Mouse (Mus musculus): ENCODE results near the gene Vtn. TPM values are rescaled to one million over a fixed set of nuclear protein-coding genes. Genes with fewer than 3 reads are reported as not detected.
A peak's percentile ranks its signal among the peaks of the same experiment; 100 is the strongest.

Gene Vtn
- polyA plus RNA-seq, 1 experiment from 2014 or later = 134 TPM

DNA sequence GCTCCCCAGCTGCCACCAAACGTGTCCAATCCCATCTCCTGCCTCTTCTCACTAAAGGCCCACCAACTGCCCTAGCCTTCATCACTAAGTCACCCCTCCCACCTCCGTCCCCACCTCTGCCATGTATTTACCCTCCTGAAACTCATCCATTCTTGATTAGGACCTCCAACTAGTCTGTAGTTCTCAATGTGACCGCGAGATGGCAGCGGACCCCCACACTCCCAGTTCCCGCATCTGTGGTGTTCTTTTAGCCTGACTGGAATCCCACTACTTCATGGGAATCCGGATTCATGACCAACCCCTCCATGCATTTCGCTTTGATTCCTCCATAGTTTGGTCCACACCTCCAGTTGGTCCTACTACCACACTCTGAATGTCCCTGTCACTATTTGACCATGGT is 10.7 kb upstream of the Vtn start:
- peaks cover 60% of the 10 kb centered on the region for H3K36me3 ChIP-seq (ENCODE audit: control insufficient read depth, insufficient read depth, low read length)
- H3K9ac ChIP-seq (replicated peaks; ENCODE audit: low read length) = no peak overlapping the region
- ATAC-seq (ENCODE audit: low FRiP score, low TSS enrichment) = no peak
- 5% methylated on average over 8 of the region's 8 CpGs for WGBS
- no peak overlapping the region for H3K4me2 ChIP-seq (ENCODE audit: low read length)
- H3K27me3 ChIP-seq (ENCODE audit: control insufficient read depth, insufficient read depth, low read length) = peaks cover 18% of the 10 kb centered on the region; the same call in 1 of the 2 replicates
- peak; percentile 87 for DNase-seq
- no peak overlapping the region for H3K4me3 ChIP-seq (replicated peaks; ENCODE audit: low read depth, low read length)
- H3K4me1 ChIP-seq (ENCODE audit: control insufficient read depth, insufficient read depth, low read length) = peaks cover 7% of the 10 kb centered on the region; the same call in 1 of the 2 replicates
- no peak overlapping the region for H3K27ac ChIP-seq (replicated peaks; ENCODE audit: low read depth, low read length)
- no peaks in the 10 kb centered on the region for H3K9me3 ChIP-seq (ENCODE audit: control insufficient read depth, low read length)

DNA sequence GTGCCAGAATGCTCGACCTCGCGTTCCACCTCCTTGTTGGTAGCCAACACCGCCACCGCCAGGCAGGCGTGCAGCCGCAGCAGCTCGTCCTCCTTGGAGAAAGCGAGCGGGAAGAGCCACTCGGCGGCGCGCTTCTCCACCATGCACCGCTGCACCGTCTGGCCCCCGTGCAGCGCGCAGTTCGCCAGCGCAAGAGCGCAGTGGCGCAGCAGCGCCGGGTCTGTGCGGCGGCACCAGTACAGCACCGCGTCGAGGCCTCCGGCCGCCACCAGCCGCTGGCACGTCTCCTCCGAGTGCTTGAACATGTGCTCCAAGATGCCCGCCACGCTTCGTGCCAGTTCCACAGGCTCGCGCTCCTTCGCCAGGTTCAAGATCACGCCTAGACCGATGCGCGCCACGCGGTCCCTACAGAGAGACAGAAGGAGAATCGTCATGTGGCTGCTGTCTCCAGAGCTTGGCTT is 8.1 kb upstream of the Vtn start:
- DNase-seq (peak; percentile 80), ATAC-seq (ENCODE audit: low FRiP score, low TSS enrichment) (peak; percentile 34; the same call in 1 of the 2 replicates)
- H3K4me1 ChIP-seq (ENCODE audit: control insufficient read depth, insufficient read depth, low read length) = peaks cover 26% of the 10 kb centered on the region
- peaks cover 18% of the 10 kb centered on the region; the same call in 1 of the 2 replicates for H3K27me3 ChIP-seq (ENCODE audit: control insufficient read depth, insufficient read depth, low read length)
- peak overlapping the region; percentile 24 for H3K4me3 ChIP-seq (replicated peaks; ENCODE audit: low read depth, low read length)
- H3K9ac ChIP-seq (replicated peaks; ENCODE audit: low read length) = peak overlapping the region; percentile 37; the same call in 1 of the 2 replicates
- 8% methylated on average over 48 of the region's 48 CpGs for WGBS
- peaks cover 39% of the 10 kb centered on the region for H3K36me3 ChIP-seq (ENCODE audit: control insufficient read depth, insufficient read depth, low read length)
- H3K9me3 ChIP-seq (ENCODE audit: control insufficient read depth, low read length) = no peaks in the 10 kb centered on the region
- H3K4me2 ChIP-seq (ENCODE audit: low read length) = peak overlapping the region; percentile 50
- H3K27ac ChIP-seq (replicated peaks; ENCODE audit: low read depth, low read length) = 0 out of 2 replicates have a peak overlapping the region, but pooled peaks have one; percentile 37

DNA sequence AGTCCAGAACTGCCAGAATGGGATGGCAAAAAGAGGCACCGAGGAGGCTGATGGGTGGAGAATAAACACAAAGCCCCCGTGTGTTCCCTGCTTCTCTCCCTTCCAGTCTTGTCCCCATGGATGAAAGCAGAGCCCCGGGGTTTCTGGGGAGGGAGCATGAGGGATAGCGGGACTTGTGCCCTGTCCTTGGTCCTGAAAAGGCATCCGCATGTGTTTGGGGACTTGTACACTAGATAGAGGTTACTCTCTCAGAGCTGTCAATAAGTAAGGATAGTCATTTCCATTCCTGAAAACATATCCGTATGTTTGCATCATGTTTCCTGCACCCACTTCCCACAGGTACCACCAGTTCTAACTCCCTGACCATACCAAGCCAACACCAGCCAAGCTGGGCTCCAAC is 3.0 kb upstream of the Vtn start:
- WGBS = 7% methylated on average over 6 of the region's 6 CpGs
- Histone ChIP-seq H3K4me2 (ENCODE audit: low read length) (peak overlapping the region; percentile 75), H3K9ac (replicated peaks; ENCODE audit: low read length) (peak overlapping the region; percentile 89), H3K27ac (replicated peaks; ENCODE audit: low read depth, low read length) (no peak overlapping the region), H3K9me3 (ENCODE audit: control insufficient read depth, low read length) (no peaks in the 10 kb centered on the region), H3K27me3 (ENCODE audit: control insufficient read depth, insufficient read depth, low read length) (peaks cover 13% of the 10 kb centered on the region; the same call in 1 of the 2 replicates), H3K36me3 (ENCODE audit: control insufficient read depth, insufficient read depth, low read length) (0 out of 2 replicates have a peak, but pooled peaks cover 3% of the 10 kb centered on the region), H3K4me3 (replicated peaks; ENCODE audit: low read depth, low read length) (peak overlapping the region; percentile 91), H3K4me1 (ENCODE audit: control insufficient read depth, insufficient read depth, low read length) (peaks cover 30% of the 10 kb centered on the region)
- no peak for ATAC-seq (ENCODE audit: low FRiP score, low TSS enrichment)
- DNase-seq = peak; percentile 43

DNA sequence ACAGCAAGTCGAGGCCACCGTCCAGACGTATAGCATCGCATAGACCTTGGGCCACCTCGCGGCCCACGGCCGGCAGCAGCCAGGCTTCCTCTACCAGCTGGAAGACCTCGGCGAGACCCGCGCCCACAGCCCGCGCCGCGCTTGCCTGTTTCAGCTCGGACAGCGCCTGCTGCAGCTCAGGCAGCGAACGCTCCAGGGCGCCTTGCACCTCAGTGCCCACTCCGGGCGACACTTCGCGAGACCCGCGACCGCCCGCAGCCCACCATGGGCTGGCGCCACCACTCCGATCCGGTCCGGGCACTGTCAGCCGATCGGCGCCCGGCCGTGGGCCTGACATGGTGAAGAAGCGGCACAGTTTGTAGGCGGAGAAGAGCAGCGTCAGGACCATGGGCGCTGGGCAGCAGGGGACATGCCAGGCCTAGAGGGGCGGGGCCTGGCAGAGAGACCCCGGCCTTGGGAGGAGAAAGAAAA is 1.8 kb upstream of the Vtn start:
- Histone ChIP-seq H3K36me3 (ENCODE audit: control insufficient read depth, insufficient read depth, low read length) (0 out of 2 replicates have a peak, but pooled peaks cover 3% of the 10 kb centered on the region), H3K9ac (replicated peaks; ENCODE audit: low read length) (peak overlapping the region; percentile 89), H3K27me3 (ENCODE audit: control insufficient read depth, insufficient read depth, low read length) (0 out of 2 replicates have a peak, but pooled peaks cover 5% of the 10 kb centered on the region), H3K27ac (replicated peaks; ENCODE audit: low read depth, low read length) (peak overlapping the region; percentile 93), H3K4me1 (ENCODE audit: control insufficient read depth, insufficient read depth, low read length) (peaks cover 29% of the 10 kb centered on the region), H3K4me3 (replicated peaks; ENCODE audit: low read depth, low read length) (peak overlapping the region; percentile 91), H3K9me3 (ENCODE audit: control insufficient read depth, low read length) (no peaks in the 10 kb centered on the region), H3K4me2 (ENCODE audit: low read length) (peak overlapping the region; percentile 75)
- WGBS = 0% methylated on average over 44 of the region's 44 CpGs
- DNase-seq (peak; percentile 82), ATAC-seq (ENCODE audit: low FRiP score, low TSS enrichment) (peak; percentile 78)

DNA sequence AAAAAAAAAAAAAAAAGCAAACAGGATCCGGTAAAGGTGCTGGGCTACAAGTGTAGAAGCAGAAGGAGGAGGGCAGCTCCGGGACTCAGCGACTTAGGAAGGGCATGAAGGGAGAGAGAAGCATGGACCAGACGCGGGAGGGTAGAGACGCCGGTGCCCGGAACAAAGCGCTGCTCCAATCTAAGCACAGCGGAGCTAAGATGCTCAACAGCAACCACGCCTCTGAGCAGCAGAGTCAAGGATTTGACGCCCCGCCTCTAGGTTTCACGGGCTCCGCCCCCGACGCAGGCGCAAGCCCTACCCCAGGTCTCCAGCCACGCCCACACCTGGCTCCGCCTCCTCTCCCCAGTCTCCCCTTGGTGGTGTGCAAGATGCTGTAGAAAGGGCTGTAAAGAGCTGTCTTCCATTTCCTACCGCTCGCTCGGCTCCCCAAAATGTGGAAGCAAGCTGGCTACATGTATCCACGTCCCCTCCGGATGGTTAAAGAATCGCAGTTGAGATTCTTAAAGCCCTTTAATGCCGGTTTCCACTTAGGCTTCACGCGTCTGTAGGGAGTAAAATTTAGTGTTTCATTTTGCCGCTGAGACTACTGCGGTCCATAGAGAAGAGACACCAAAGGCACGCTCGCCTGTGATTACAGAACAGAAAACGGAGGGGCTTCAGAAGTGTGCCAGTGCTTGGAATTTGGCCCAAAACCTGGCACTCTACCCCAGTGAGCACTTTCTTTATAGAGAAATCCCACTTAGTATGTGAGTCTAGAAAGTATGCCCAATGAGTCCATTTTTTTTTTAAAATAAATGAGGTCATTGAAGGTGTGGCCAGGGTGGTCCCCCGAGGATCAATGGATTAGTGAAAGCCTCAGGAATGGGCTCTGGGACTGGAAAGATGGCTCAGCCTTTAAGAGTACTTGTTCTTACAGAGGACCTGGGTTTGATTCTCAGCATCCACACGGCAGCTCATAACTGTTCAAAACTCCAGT is 1.1 kb upstream of the Vtn start, which contains the start of gene Sarm1:
Sarm1 (minus strand) TSS at position 211 of the 979 bp plus-strand sequence.
- Histone ChIP-seq H3K4me1 (ENCODE audit: control insufficient read depth, insufficient read depth, low read length) (peaks cover 29% of the 10 kb centered on the region), H3K36me3 (ENCODE audit: control insufficient read depth, insufficient read depth, low read length) (no peaks in the 10 kb centered on the region), H3K9me3 (ENCODE audit: control insufficient read depth, low read length) (no peaks in the 10 kb centered on the region), H3K4me2 (ENCODE audit: low read length) (peak within 1 kb of the TSS; percentile 75), H3K27me3 (ENCODE audit: control insufficient read depth, insufficient read depth, low read length) (0 out of 2 replicates have a peak, but pooled peaks cover 5% of the 10 kb centered on the region), H3K27ac (replicated peaks; ENCODE audit: low read depth, low read length) (peak within 1 kb of the TSS; percentile 93), H3K9ac (replicated peaks; ENCODE audit: low read length) (peak within 1 kb of the TSS; percentile 89), H3K4me3 (replicated peaks; ENCODE audit: low read depth, low read length) (peak within 1 kb of the TSS; percentile 91)
- peak; percentile 99 for DNase-seq
- peak; percentile 96 for ATAC-seq (ENCODE audit: low FRiP score, low TSS enrichment)
- WGBS = 2% methylated on average over 36 of the region's 36 CpGs

DNA sequence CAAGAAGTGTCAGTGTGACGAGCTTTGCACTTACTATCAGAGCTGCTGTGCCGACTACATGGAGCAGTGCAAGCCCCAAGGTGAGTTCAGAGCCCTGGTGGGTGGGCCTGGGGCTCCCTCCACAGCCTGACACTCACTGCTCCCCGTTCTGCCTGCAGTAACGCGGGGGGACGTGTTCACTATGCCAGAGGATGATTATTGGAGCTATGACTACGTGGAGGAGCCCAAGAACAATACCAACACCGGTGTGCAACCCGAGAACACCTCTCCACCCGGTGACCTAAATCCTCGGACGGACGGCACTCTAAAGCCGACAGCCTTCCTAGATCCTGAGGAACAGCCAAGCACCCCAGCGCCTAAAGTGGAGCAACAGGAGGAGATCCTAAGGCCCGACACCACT is 652 bp downstream of the Vtn start:
- no peak for DNase-seq
- peaks cover 23% of the 10 kb centered on the region for H3K4me1 ChIP-seq (ENCODE audit: control insufficient read depth, insufficient read depth, low read length)
- no peak overlapping the region for H3K4me3 ChIP-seq (replicated peaks; ENCODE audit: low read depth, low read length)
- H3K4me2 ChIP-seq (ENCODE audit: low read length) = no peak overlapping the region
- H3K36me3 ChIP-seq (ENCODE audit: control insufficient read depth, insufficient read depth, low read length) = no peaks in the 10 kb centered on the region
- H3K9me3 ChIP-seq (ENCODE audit: control insufficient read depth, low read length) = no peaks in the 10 kb centered on the region
- H3K27me3 ChIP-seq (ENCODE audit: control insufficient read depth, insufficient read depth, low read length) = 0 out of 2 replicates have a peak, but pooled peaks cover 5% of the 10 kb centered on the region
- 47% methylated on average over 16 of the region's 16 CpGs for WGBS
- H3K9ac ChIP-seq (replicated peaks; ENCODE audit: low read length) = no peak overlapping the region; the same call in 1 of the 2 replicates
- no peak overlapping the region for H3K27ac ChIP-seq (replicated peaks; ENCODE audit: low read depth, low read length)
- ATAC-seq (ENCODE audit: low FRiP score, low TSS enrichment) = no peak

DNA sequence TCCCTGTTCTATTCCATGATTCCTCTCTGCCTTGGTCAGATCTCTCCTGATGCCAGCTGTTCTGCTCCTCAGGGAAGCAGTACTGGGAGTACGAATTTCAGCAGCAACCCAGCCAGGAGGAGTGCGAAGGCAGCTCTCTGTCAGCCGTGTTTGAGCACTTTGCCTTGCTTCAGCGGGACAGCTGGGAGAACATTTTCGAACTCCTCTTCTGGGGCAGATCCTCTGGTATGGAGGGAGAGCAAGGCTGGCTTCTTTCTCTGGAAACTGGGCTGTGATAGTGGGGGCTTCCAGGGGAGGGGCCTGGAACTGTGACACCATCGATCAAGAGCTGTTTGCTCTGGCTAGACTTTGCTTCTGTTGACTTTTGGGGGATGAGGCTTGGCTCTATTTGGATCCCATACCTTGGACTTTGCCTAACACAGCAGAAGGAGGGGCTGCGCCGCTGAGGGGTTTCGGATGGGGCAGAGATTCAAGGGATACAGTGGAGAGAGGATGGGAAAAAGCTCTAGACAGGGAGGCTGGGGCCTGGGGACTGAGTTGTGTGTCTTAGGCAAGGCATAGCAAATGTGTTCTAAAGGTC is 1.8 kb downstream of the Vtn start:
- H3K9ac ChIP-seq (replicated peaks; ENCODE audit: low read length) = no peak overlapping the region; the same call in 1 of the 2 replicates
- no peak overlapping the region for H3K4me3 ChIP-seq (replicated peaks; ENCODE audit: low read depth, low read length)
- H3K36me3 ChIP-seq (ENCODE audit: control insufficient read depth, insufficient read depth, low read length) = 0 out of 2 replicates have a peak, but pooled peaks cover 5% of the 10 kb centered on the region
- WGBS = 80% methylated on average over 9 of the region's 9 CpGs
- H3K4me1 ChIP-seq (ENCODE audit: control insufficient read depth, insufficient read depth, low read length) = peaks cover 11% of the 10 kb centered on the region
- DNase-seq (no peak), ATAC-seq (ENCODE audit: low FRiP score, low TSS enrichment) (no peak)
- H3K9me3 ChIP-seq (ENCODE audit: control insufficient read depth, low read length) = no peaks in the 10 kb centered on the region
- 0 out of 2 replicates have a peak, but pooled peaks cover 5% of the 10 kb centered on the region for H3K27me3 ChIP-seq (ENCODE audit: control insufficient read depth, insufficient read depth, low read length)
- no peak overlapping the region for H3K4me2 ChIP-seq (ENCODE audit: low read length)
- no peak overlapping the region for H3K27ac ChIP-seq (replicated peaks; ENCODE audit: low read depth, low read length)

DNA sequence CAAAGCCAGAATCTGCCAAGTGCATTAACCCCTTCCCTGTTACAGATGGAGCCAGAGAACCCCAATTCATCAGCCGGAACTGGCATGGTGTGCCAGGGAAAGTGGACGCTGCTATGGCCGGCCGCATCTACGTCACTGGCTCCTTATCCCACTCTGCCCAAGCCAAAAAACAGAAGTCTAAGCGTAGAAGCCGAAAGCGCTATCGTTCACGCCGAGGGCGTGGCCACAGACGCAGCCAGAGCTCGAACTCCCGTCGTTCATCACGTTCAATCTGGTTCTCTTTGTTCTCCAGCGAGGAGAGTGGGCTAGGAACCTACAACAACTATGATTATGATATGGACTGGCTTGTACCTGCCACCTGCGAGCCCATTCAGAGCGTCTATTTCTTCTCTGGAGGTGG is 2.6 kb downstream of the Vtn start:
- no peak overlapping the region for H3K27ac ChIP-seq (replicated peaks; ENCODE audit: low read depth, low read length)
- no peak for DNase-seq
- no peak overlapping the region for H3K9ac ChIP-seq (replicated peaks; ENCODE audit: low read length)
- WGBS = 84% methylated on average over 20 of the region's 20 CpGs
- ATAC-seq (ENCODE audit: low FRiP score, low TSS enrichment) = no peak
- H3K27me3 ChIP-seq (ENCODE audit: control insufficient read depth, insufficient read depth, low read length) = 0 out of 2 replicates have a peak, but pooled peaks cover 5% of the 10 kb centered on the region
- H3K4me1 ChIP-seq (ENCODE audit: control insufficient read depth, insufficient read depth, low read length) = peaks cover 3% of the 10 kb centered on the region; the same call in 1 of the 2 replicates
- no peak overlapping the region for H3K4me2 ChIP-seq (ENCODE audit: low read length)
- H3K9me3 ChIP-seq (ENCODE audit: control insufficient read depth, low read length) = no peaks in the 10 kb centered on the region
- H3K4me3 ChIP-seq (replicated peaks; ENCODE audit: low read depth, low read length) = no peak overlapping the region
- H3K36me3 ChIP-seq (ENCODE audit: control insufficient read depth, insufficient read depth, low read length) = peaks cover 9% of the 10 kb centered on the region

All from midbrain, embryonic 14.5 days (tissue).